Mouse (Mus musculus) hematopoietic multipotent progenitor cell, adult 10-12 weeks (in vitro differentiated cells): Measurements from ENCODE around the gene Ect2l. TPM values are rescaled to one million over a fixed set of nuclear protein-coding genes. Genes with fewer than 3 reads are reported as not detected.

Experiments used
- polyA plus RNA-seq: library from polyadenylated mRNA; stranded (reverse); fragments of >175 nt; gene quantifications from 2 replicates; pipeline ENCODE4 v1.2.3, GENCODE M21; 2012; ENCODE audit warnings: low replicate concordance

Ect2l gene
- polyA plus RNA-seq = not detected in 2 replicates

GRCm38 (mm10) chr10:18210726-18211125 lies at the start of gene Ect2l:
Ect2l (minus strand) TSS chr10:18210890.

GRCm38 (mm10) chr10:18234560-18235401 lies 24.1 kb upstream of the Ect2l start, which contains the start of gene Ccdc28a:
Ccdc28a (minus strand) TSS chr10:18234998.

Other genes with a start within 250 kb of the Ect2l start
- 35.5 and 62.0 TPM in 2 replicates for gene Abracl, start 187.6 kb downstream of the Ect2l start, polyA plus RNA-seq
- gene Reps1, start 155.0 kb downstream of the Ect2l start, polyA plus RNA-seq = 13.0 and 34.4 TPM in 2 replicates
- 1.9 and 3.5 TPM in 2 replicates for gene Ccdc28a, start 24.1 kb upstream of the Ect2l start, polyA plus RNA-seq
- 0.40 and 0.92 TPM in 2 replicates for gene Nhsl1, start 108.1 kb upstream of the Ect2l start, polyA plus RNA-seq